In genomic region chr6:119326541-119326940, GRCm38 (mm10) we compare ENCODE assay signal across 15 mouse cellular contexts.
"Had no signal": no experiment of that assay in that cellular context is flagged by ENCODE, and none has a peak within 500 bp of the region (broad histone marks: within the 10 kb centered on the region; RNA-seq: fewer than 3 reads in every experiment).

No protein-coding gene starts in this region.

- DNase-seq: cerebellum, adult 2 months; cerebellum, adult 8-10 months; cerebellum, adult 9-10 months; cerebellum, adult 9-11 months; cerebellum, postnatal 25 days; cerebellum, postnatal 36 days; embryo, embryonic 11 days; gastrocnemius, adult 2 months; gastrocnemius, postnatal 10 days; gastrocnemius, postnatal 14 days; gastrocnemius, postnatal 25 days; gastrocnemius, postnatal 36 days; heart, adult 11 months; heart, adult 18-20 months; heart, adult 2 months had no signal
